Mouse (Mus musculus) MEL (cell line): ENCODE data around the gene Tnfrsf23. TPM values are rescaled to one million over a fixed set of nuclear protein-coding genes. Genes with fewer than 3 reads are reported as not detected.

Experiments
- DNase-seq: peaks from one replicate; pipeline ENCODE4 v3.0.0; 2011; ENCODE audit warnings: low read depth, low spot score
- H3K27ac ChIP-seq: 2 replicates; pipeline ENCODE4 v1.5.1; 2012; ENCODE audit warnings: low read depth, mild to moderate bottlenecking, control low read depth, low read length, moderate library complexity; ENCODE audit not compliant: control insufficient read depth
- H3K27me3 ChIP-seq, 2 experiments: fragments of 150-350 bp in 1 of 2; sonication (generic) in 1 of 2; 2 replicates each; pipeline ENCODE4 v1.6.1; 2012; ENCODE audit warnings: low read length in 2 of 2, mild to moderate bottlenecking in 2 of 2, improper control_type of control experiment in 1 of 2, moderate library complexity in 1 of 2; ENCODE audit not compliant: insufficient read depth in 2 of 2, control insufficient read depth in 1 of 2
- H3K36me3 ChIP-seq, 2 experiments: 2 replicates each; pipeline ENCODE4 v1.6.1; 2012 to 2014; ENCODE audit warnings: low read length in 2 of 2, improper control_type of control experiment in 1 of 2, inconsistent platforms in 1 of 2, mild to moderate bottlenecking in 1 of 2; ENCODE audit not compliant: insufficient read depth in 2 of 2, control insufficient read depth in 1 of 2
- H3K4me1 ChIP-seq, 2 experiments: fragments of 150-350 bp in 1 of 2; sonication (generic) in 1 of 2; 2 replicates each; pipeline ENCODE4 v1.6.1; 2012; ENCODE audit warnings: low read length in 2 of 2, improper control_type of control experiment in 1 of 2, mild to moderate bottlenecking in 1 of 2; ENCODE audit not compliant: insufficient read depth in 2 of 2, control insufficient read depth in 1 of 2
- H3K4me3 ChIP-seq, 2 experiments: fragments of 150-350 bp in 1 of 2; sonication (generic) in 1 of 2; 2 replicates each; pipeline ENCODE4 v1.5.1; 2012; ENCODE audit warnings: low read depth in 2 of 2, low read length in 2 of 2, mild to moderate bottlenecking in 2 of 2, moderate library complexity in 2 of 2, control low read depth in 1 of 2, improper control_type of control experiment in 1 of 2; ENCODE audit not compliant: control insufficient read depth in 1 of 2, insufficient read depth in 1 of 2
- H3K79me2 ChIP-seq: 2 replicates; pipeline ENCODE4 v1.6.1; 2012; ENCODE audit warnings: mild to moderate bottlenecking, low read length, moderate library complexity; ENCODE audit not compliant: control insufficient read depth, poor library complexity, insufficient read depth
- H3K9ac ChIP-seq: 2 replicates; pipeline ENCODE4 v1.6.1; 2012; ENCODE audit warnings: low read depth, mild to moderate bottlenecking, control low read depth, low read length, moderate library complexity; ENCODE audit not compliant: control insufficient read depth, poor library complexity, severe bottlenecking
- H3K9me3 ChIP-seq: fragments of 150-350 bp; sonication (generic); replicated peaks from 2 replicates; pipeline ENCODE4 v1.6.1; 2012; ENCODE audit warnings: mild to moderate bottlenecking, low read length, improper control_type of control experiment, moderate library complexity; ENCODE audit not compliant: insufficient read depth
- BHLHE40 ChIP-seq: IDR thresholded peaks from 2 replicates; pipeline ENCODE4 v1.6.1; 2012; ENCODE audit warnings: low read depth, mild to moderate bottlenecking, inconsistent platforms, low read length, improper control_type of control experiment, borderline replicate concordance
- CHD1 ChIP-seq: IDR thresholded peaks from 2 replicates; pipeline ENCODE4 v1.6.1; 2012; ENCODE audit warnings: low read depth, mild to moderate bottlenecking, inconsistent platforms, low read length, improper control_type of control experiment
- EP300 ChIP-seq, 2 experiments: IDR thresholded peaks; 2 replicates each; pipeline ENCODE4 v1.6.1; 2011; ENCODE audit warnings: improper control_type of control experiment in 2 of 2, low read length in 2 of 2, low read depth in 1 of 2, mild to moderate bottlenecking in 1 of 2
- GABPA ChIP-seq: IDR thresholded peaks from 2 replicates; pipeline ENCODE4 v1.6.1; 2012; ENCODE audit warnings: low read depth, mild to moderate bottlenecking, inconsistent platforms, low read length, improper control_type of control experiment, moderate library complexity
- KAT2A ChIP-seq: conservative IDR thresholded peaks from 2 replicates; pipeline ENCODE4 v1.6.1; 2012; ENCODE audit warnings: low read depth, low read length, improper control_type of control experiment, inconsistent platforms
- MYB ChIP-seq: IDR thresholded peaks from 2 replicates; pipeline ENCODE4 v1.6.1; 2011; ENCODE audit warnings: mild to moderate bottlenecking, low read depth, low read length, improper control_type of control experiment
- NELFE ChIP-seq: IDR thresholded peaks from 2 replicates; pipeline ENCODE4 v1.6.1; 2011; ENCODE audit warnings: low read depth, low read length, improper control_type of control experiment
- POLR2A ChIP-seq, 2 experiments: IDR thresholded peaks; 2 replicates each; pipeline ENCODE4 v1.6.1; 2011 to 2012; ENCODE audit warnings: low read length in 2 of 2, mild to moderate bottlenecking in 2 of 2, control low read depth in 1 of 2, improper control_type of control experiment in 1 of 2, low read depth in 1 of 2, moderate library complexity in 1 of 2; ENCODE audit not compliant: control insufficient read depth in 1 of 2, insufficient read depth in 1 of 2, poor library complexity in 1 of 2
- POLR2AphosphoS5 ChIP-seq: IDR thresholded peaks from 2 replicates; pipeline ENCODE4 v1.6.1; 2012; ENCODE audit warnings: low read depth, borderline replicate concordance, mild to moderate bottlenecking, inconsistent platforms, low read length, moderate library complexity, mixed read lengths
- UBTF ChIP-seq: IDR thresholded peaks from 2 replicates; pipeline ENCODE4 v1.6.1; 2012; ENCODE audit warnings: low read depth, mild to moderate bottlenecking, inconsistent platforms, low read length, improper control_type of control experiment, moderate library complexity, borderline replicate concordance; ENCODE audit not compliant: insufficient read depth
- polyA plus RNA-seq, 2 experiments: library from polyadenylated mRNA; stranded (reverse) in 1 of 2; unstranded in 1 of 2; fragments of >175 nt in 1 of 2; fragments of >200 nt in 1 of 2; gene quantifications; 2 replicates each; pipeline versions ENCODE4 v1.2.1 to v1.2.4; 2012; ENCODE audit warnings: low replicate concordance in 2 of 2, low read depth in 1 of 2; ENCODE audit not compliant: insufficient read length in 2 of 2, insufficient read depth in 1 of 2, missing spikeins in 1 of 2
- total RNA-seq: library from RNA; depleted of rRNA; stranded (reverse); fragments of 300-350 nt; gene quantifications from 2 replicates; pipeline ENCODE4 v1.2.3, GENCODE M21; 2012; rRNA removed

Tnfrsf23 gene
- total and polyA plus RNA-seq, 3 experiments, result not detected

GRCm38 (mm10) chr7:143620951-143621350 lies 64.7 kb downstream of the Tnfrsf23 start:
- TF ChIP-seq POLR2A (IDR thresholded peaks at IDR 0.05; ENCODE audit: control insufficient read depth in 1 of 2, insufficient read depth in 1 of 2, low read depth in 1 of 2, low read length in 2 of 2, poor library complexity in 1 of 2) (no peak), MYB (no peak), NELFE (no peak), UBTF (no peak), EP300 (IDR thresholded peaks at IDR 0.05; ENCODE audit: low read depth in 1 of 2, low read length in 2 of 2) (no peak), BHLHE40 (no peak), KAT2A (no peak), POLR2AphosphoS5 (no peak), CHD1 (no peak), GABPA (no peak)
- Histone ChIP-seq H3K9me3 (no peaks in the 10 kb centered on the region), H3K27ac (no peak overlapping the region), H3K79me2 (no peaks in the 10 kb centered on the region), H3K27me3 (no peaks in the 10 kb centered on the region), H3K4me3 (no peak overlapping the region), H3K4me1 (peaks cover 3 to 9% of the 10 kb centered on the region in 2 experiments), H3K36me3 (peaks cover 0 to 9% of the 10 kb centered on the region in 2 experiments; a peak in 2 of 4 replicates), H3K9ac (no peak overlapping the region)
- DNase-seq, result no peak

Other genes with a start within 250 kb of the Tnfrsf23 start
- gene Cdkn1c, start 224.8 kb downstream of the Tnfrsf23 start, total RNA-seq, result 9.5 and 10.0 TPM in 2 replicates
- 10 to 100 TPM in 1 of 2 experiments, not detected in 1; 11.9 TPM for gene Cdkn1c, start 224.8 kb downstream of the Tnfrsf23 start, polyA plus RNA-seq
- 5.2 and 5.8 TPM in 2 replicates for gene Slc22a18, start 212.1 kb downstream of the Tnfrsf23 start, total RNA-seq
- 10 to 100 TPM in 1 of 2 experiments, not detected in 1; 19.8 TPM for gene Slc22a18, start 212.1 kb downstream of the Tnfrsf23 start, polyA plus RNA-seq
- 152 and 160 TPM in 2 replicates for gene Phlda2, start 182.7 kb downstream of the Tnfrsf23 start, total RNA-seq
- 100 to 1,000 TPM in 1 of 2 experiments, not detected in 1; 253 TPM for gene Phlda2, start 182.7 kb downstream of the Tnfrsf23 start, polyA plus RNA-seq
- 136 and 165 TPM in 2 replicates for gene Nap1l4, start 136.8 kb downstream of the Tnfrsf23 start, total RNA-seq
- 100 to 1,000 TPM in 1 of 2 experiments, not detected in 1; 186 TPM for gene Nap1l4, start 136.8 kb downstream of the Tnfrsf23 start, polyA plus RNA-seq
- 40.8 and 62.2 TPM in 2 replicates for gene Cars, start 85.8 kb downstream of the Tnfrsf23 start, total RNA-seq
- 10 to 100 TPM in 1 of 2 experiments, not detected in 1; 73.5 TPM for gene Cars, start 85.8 kb downstream of the Tnfrsf23 start, polyA plus RNA-seq
- gene Tnfrsf26, start 57.1 kb downstream of the Tnfrsf23 start, total RNA-seq, result 0.42 and 0.52 TPM in 2 replicates
- gene Tnfrsf26, start 57.1 kb downstream of the Tnfrsf23 start, polyA plus RNA-seq, result under 1 TPM in 1 of 2 experiments, not detected in 1; 0.50 TPM
- gene Tnfrsf22, start 36.2 kb downstream of the Tnfrsf23 start, total RNA-seq, result 0.10 and 0.23 TPM in 2 replicates
- 1 to 10 TPM in 1 of 2 experiments, not detected in 1; 1.1 TPM for gene Tnfrsf22, start 36.2 kb downstream of the Tnfrsf23 start, polyA plus RNA-seq
- 0.20 and 0.27 TPM in 2 replicates for gene Osbpl5, start 71.1 kb upstream of the Tnfrsf23 start, total RNA-seq
- under 1 TPM in 1 of 2 experiments, not detected in 1; 0.50 TPM for gene Osbpl5, start 71.1 kb upstream of the Tnfrsf23 start, polyA plus RNA-seq
- gene Mrgprg, start 81.1 kb upstream of the Tnfrsf23 start, total RNA-seq, result not detected in 2 replicates
- gene Mrgprg, start 81.1 kb upstream of the Tnfrsf23 start, polyA plus RNA-seq, result not detected
- 0.07 and 0.15 TPM in 2 replicates for gene Mrgpre, start 98.6 kb upstream of the Tnfrsf23 start, total RNA-seq
- under 1 TPM in 1 of 2 experiments, not detected in 1; 0.18 TPM for gene Mrgpre, start 98.6 kb upstream of the Tnfrsf23 start, polyA plus RNA-seq
- 7.4 and 7.9 TPM in 2 replicates for gene Nadsyn1, start 137.0 kb upstream of the Tnfrsf23 start, total RNA-seq
- 1 to 10 TPM in 1 of 2 experiments, not detected in 1; 10.0 TPM for gene Nadsyn1, start 137.0 kb upstream of the Tnfrsf23 start, polyA plus RNA-seq
- gene Dhcr7, start 137.3 kb upstream of the Tnfrsf23 start, total RNA-seq, result 12.7 and 12.8 TPM in 2 replicates
- gene Dhcr7, start 137.3 kb upstream of the Tnfrsf23 start, polyA plus RNA-seq, result 10 to 100 TPM in 1 of 2 experiments, not detected in 1; 40.7 TPM
- gene Gm498, start 181.0 kb upstream of the Tnfrsf23 start, total RNA-seq, result not detected in 2 replicates
- not detected for gene Gm498, start 181.0 kb upstream of the Tnfrsf23 start, polyA plus RNA-seq